Mouse (Mus musculus) CH12.LX (cell line): Measurements from ENCODE around the gene Ap3d1. TPM values are rescaled to one million over a fixed set of nuclear protein-coding genes. Genes with fewer than 3 reads are reported as not detected.

Experiments used
- DNase-seq: peaks from one replicate; pipeline ENCODE4 v3.0.0-alpha.2; 2013; ENCODE audit errors: extremely low read depth
- H3K27ac ChIP-seq: 2 replicates; pipeline ENCODE4 v1.5.1; 2012; ENCODE audit warnings: low read depth, mild to moderate bottlenecking, control low read depth, moderate library complexity; ENCODE audit not compliant: insufficient read depth
- H3K27me3 ChIP-seq: replicated peaks from 2 replicates; pipeline ENCODE3; 2012; ENCODE audit warnings: inconsistent platforms
- H3K36me3 ChIP-seq, 2 experiments: replicated peaks in 1 of 2; 2 replicates each; pipeline versions ENCODE3 to v1.6.1; 2012; ENCODE audit warnings: inconsistent platforms in 1 of 2, low read length in 1 of 2, mild to moderate bottlenecking in 1 of 2, mixed read lengths in 1 of 2, moderate library complexity in 1 of 2; ENCODE audit not compliant: control insufficient read depth in 1 of 2, insufficient read depth in 1 of 2
- H3K4me1 ChIP-seq, 2 experiments: 2 replicates each; pipeline ENCODE4 v1.6.1; 2012; ENCODE audit warnings: inconsistent platforms in 1 of 2, moderate library complexity in 1 of 2; ENCODE audit not compliant: insufficient read depth in 2 of 2, control insufficient read depth in 1 of 2
- H3K4me2 ChIP-seq: 2 replicates; pipeline ENCODE4 v1.6.1; 2012; ENCODE audit warnings: low read depth, mild to moderate bottlenecking, control low read depth; ENCODE audit not compliant: poor library complexity, insufficient read depth, severe bottlenecking
- H3K4me3 ChIP-seq, 3 experiments: fragments of 150-350 bp in 1 of 3; sonication (generic) in 1 of 3; replicated peaks in 1 of 3; 2 replicates each; pipeline versions ENCODE3 to v1.5.1; 2011 to 2012; ENCODE audit warnings: low read depth in 2 of 3, low read length in 2 of 3, mild to moderate bottlenecking in 2 of 3, moderate library complexity in 2 of 3, control low read depth in 1 of 3, improper control_type of control experiment in 1 of 3, inconsistent platforms in 1 of 3, mixed read lengths in 1 of 3; ENCODE audit not compliant: poor library complexity in 1 of 3
- H3K79me2 ChIP-seq: replicated peaks from 2 replicates; pipeline ENCODE4 v1.6.1; 2012; ENCODE audit warnings: mild to moderate bottlenecking, moderate library complexity; ENCODE audit not compliant: control insufficient read depth, poor library complexity, insufficient read depth, severe bottlenecking; ENCODE audit errors: extremely low read depth
- H3K9ac ChIP-seq: 2 replicates; pipeline ENCODE4 v1.6.1; 2012; ENCODE audit warnings: low read depth, mild to moderate bottlenecking, control low read depth, moderate library complexity; ENCODE audit not compliant: insufficient read depth
- H3K9me3 ChIP-seq: replicated peaks from 2 replicates; pipeline ENCODE3; 2012; ENCODE audit warnings: low read length, inconsistent platforms, mixed read lengths
- CHD1 ChIP-seq: IDR thresholded peaks from 2 replicates; pipeline ENCODE4 v1.6.1; 2012; ENCODE audit warnings: low read depth, low read length, improper control_type of control experiment, inconsistent platforms
- CTCF ChIP-seq, 2 experiments: IDR thresholded peaks in 1 of 2; conservative IDR thresholded peaks in 1 of 2; 2 replicates each; pipeline ENCODE4 v1.5.1; 2011 to 2012; ENCODE audit warnings: low read depth in 2 of 2, low read length in 2 of 2, improper control_type of control experiment in 1 of 2, inconsistent platforms in 1 of 2, mild to moderate bottlenecking in 1 of 2, moderate library complexity in 1 of 2
- E2F4 ChIP-seq: IDR thresholded peaks from 2 replicates; pipeline ENCODE4 v1.6.1; 2011; ENCODE audit warnings: low read depth, low read length, improper control_type of control experiment; ENCODE audit not compliant: insufficient replicate concordance
- EP300 ChIP-seq: IDR thresholded peaks from 2 replicates; pipeline ENCODE4 v1.6.1; 2011; ENCODE audit warnings: low read length, improper control_type of control experiment
- ETS1 ChIP-seq: conservative IDR thresholded peaks from 2 replicates; pipeline ENCODE4 v1.6.1; 2012; ENCODE audit warnings: low read depth, mild to moderate bottlenecking, inconsistent platforms, low read length, improper control_type of control experiment, moderate library complexity
- JUND ChIP-seq: conservative IDR thresholded peaks from 2 replicates; pipeline ENCODE4 v1.6.1; 2011; ENCODE audit warnings: low read depth, low read length, improper control_type of control experiment
- MAZ ChIP-seq: IDR thresholded peaks from 2 replicates; pipeline ENCODE4 v1.6.1; 2012; ENCODE audit warnings: low read depth, mild to moderate bottlenecking, inconsistent platforms, low read length, improper control_type of control experiment, moderate library complexity
- MEF2A ChIP-seq: IDR thresholded peaks from 2 replicates; pipeline ENCODE4 v1.6.1; 2014; ENCODE audit warnings: low read depth, mild to moderate bottlenecking, inconsistent platforms, low read length, improper control_type of control experiment, borderline replicate concordance
- MXI1 ChIP-seq: IDR thresholded peaks from 2 replicates; pipeline ENCODE4 v1.6.1; 2011; ENCODE audit warnings: mild to moderate bottlenecking, low read depth, low read length, improper control_type of control experiment
- NELFE ChIP-seq: IDR thresholded peaks from 2 replicates; pipeline ENCODE4 v1.6.1; 2011; ENCODE audit warnings: low read depth, low read length, improper control_type of control experiment
- PAX5 ChIP-seq: IDR thresholded peaks from 2 replicates; pipeline ENCODE4 v1.6.1; 2012; ENCODE audit warnings: low read length, inconsistent platforms, mixed read lengths
- POLR2AphosphoS2 ChIP-seq: IDR thresholded peaks from 2 replicates; pipeline ENCODE4 v1.6.1; 2011; ENCODE audit warnings: low read depth, low read length, improper control_type of control experiment
- UBTF ChIP-seq: IDR thresholded peaks from 2 replicates; pipeline ENCODE4 v1.6.1; 2012; ENCODE audit warnings: low read depth, mild to moderate bottlenecking, inconsistent platforms, low read length, improper control_type of control experiment, moderate library complexity
- ZMIZ1 ChIP-seq: IDR thresholded peaks from 2 replicates; pipeline ENCODE4 v1.6.1; 2012; ENCODE audit warnings: low read depth, mild to moderate bottlenecking, inconsistent platforms, low read length, improper control_type of control experiment
- ZNF384 ChIP-seq: IDR thresholded peaks from 2 replicates; pipeline ENCODE4 v1.6.1; 2012; ENCODE audit warnings: low read depth, low read length, improper control_type of control experiment, inconsistent platforms
- dilution Hi-C: fragments of 300-500 bp; cut with MboI; formaldehyde crosslinking; loops from 2 replicates; pipeline ENCODE4 v1.14.3; 2020; ENCODE audit warnings: low sequenced_read_pairs; ENCODE audit not compliant: extremely low pct_unique_long_range_greater_than_20kb, extremely low pct_ligation_motif_present
- in situ Hi-C: fragments of 300-500 bp; cut with MboI; formaldehyde crosslinking; loops from 3 replicates; pipeline ENCODE4 v1.14.3; 2019; ENCODE audit warnings: low sequenced_read_pairs, low pct_ligation_motif_present, low pct_unique_long_range_greater_than_20kb, mixed read lengths
- polyA plus RNA-seq: library from polyadenylated mRNA; unstranded; fragments of >175 nt; gene quantifications from 2 replicates; pipeline ENCODE4 v1.2.1, GENCODE M21; 2012; ENCODE audit warnings: low read depth; ENCODE audit not compliant: insufficient read length
- total RNA-seq, 2 experiments: library from RNA; depleted of rRNA; stranded (reverse); fragments of 300-350 nt in 1 of 2; fragments of >200 nt in 1 of 2; gene quantifications; 2 replicates each; pipeline ENCODE4 v1.2.3; 2012 to 2014

The Ap3d1 gene
- total and polyA plus RNA-seq, 3 experiments, result 28.4 to 57.0 (median 49.4) TPM

DNA sequence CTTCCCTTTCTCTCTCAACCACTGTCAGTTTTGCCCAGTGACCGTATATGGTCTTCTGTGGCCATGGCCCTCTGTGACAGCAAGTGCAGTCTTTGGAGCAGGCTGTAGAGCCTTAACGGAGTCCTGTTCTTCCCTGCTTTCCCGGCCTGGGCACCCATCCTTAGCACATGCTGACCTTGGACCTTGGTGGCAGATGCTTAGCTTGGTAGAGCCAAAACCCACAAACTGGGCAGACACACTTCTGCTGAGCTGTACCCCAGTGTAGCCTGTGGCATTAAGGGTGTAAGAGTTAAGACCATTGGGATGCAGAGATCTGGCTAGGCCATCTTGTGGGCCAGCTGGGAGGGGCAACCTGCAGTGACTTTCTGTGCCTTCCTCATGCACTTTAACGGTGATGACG, 31.8 kb upstream of the Ap3d1 start:
- no peaks in the 10 kb centered on the region for H3K79me2 ChIP-seq
- H3K9me3 ChIP-seq, result no peaks in the 10 kb centered on the region
- H3K4me2 ChIP-seq, result no peak overlapping the region
- in situ Hi-C loops, result no loop called here
- dilution Hi-C loops, result no loop called here
- DNase-seq, result no peak
- H3K9ac ChIP-seq, result no peak overlapping the region
- H3K27me3 ChIP-seq, result no peaks in the 10 kb centered on the region
- no peak overlapping the region for H3K27ac ChIP-seq
- TF ChIP-seq ZNF384 (no peak), CTCF (conservative IDR thresholded peaks at IDR 0.05 in 1 of 2, IDR thresholded peaks at IDR 0.05 in 1 of 2; ENCODE audit: low read depth in 2 of 2, low read length in 2 of 2) (no peak)
- H3K4me1 ChIP-seq, result peaks cover 4 to 10% of the 10 kb centered on the region in 2 experiments; a peak in 2 of 4 replicates
- no peak overlapping the region for H3K4me3 ChIP-seq
- peaks cover 94 to 98% of the 10 kb centered on the region in 2 experiments for H3K36me3 ChIP-seq

DNA sequence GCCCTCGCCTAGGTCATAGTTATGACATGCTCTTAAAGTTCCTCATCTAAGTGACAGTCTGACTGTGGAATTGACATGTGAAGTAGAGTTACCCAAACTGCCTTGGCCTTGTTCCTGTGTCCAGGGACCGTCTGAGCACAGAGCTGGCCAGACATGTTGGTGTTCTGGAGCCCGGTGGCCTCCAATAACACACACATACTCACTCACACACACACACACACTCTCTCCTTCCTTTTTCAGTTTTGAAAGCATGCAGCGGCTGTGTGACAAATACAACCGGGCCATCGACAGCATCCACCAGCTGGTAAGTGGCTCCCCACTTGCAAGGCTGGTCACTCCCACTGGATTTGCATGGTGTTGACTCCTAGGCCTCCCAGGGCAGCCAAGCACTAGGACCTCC, 26.3 kb upstream of the Ap3d1 start:
- Histone ChIP-seq H3K27ac (no peak overlapping the region), H3K4me1 (peaks cover 0 to 2% of the 10 kb centered on the region in 2 experiments; a peak in 1 of 4 replicates), H3K4me3 (no peak overlapping the region), H3K9ac (no peak overlapping the region), H3K36me3 (peaks cover 82 to 94% of the 10 kb centered on the region in 2 experiments), H3K9me3 (no peaks in the 10 kb centered on the region), H3K79me2 (peaks cover 14% of the 10 kb centered on the region), H3K4me2 (no peak overlapping the region)
- dilution Hi-C loops, result no loop called here
- no peak for DNase-seq
- TF ChIP-seq ZMIZ1 (no peak), MAZ (no peak), ZNF384 (no peak), UBTF (no peak), MEF2A (no peak), ETS1 (no peak), POLR2AphosphoS2 (no peak), E2F4 (no peak), EP300 (no peak), CTCF (conservative IDR thresholded peaks at IDR 0.05 in 1 of 2, IDR thresholded peaks at IDR 0.05 in 1 of 2; ENCODE audit: low read depth in 2 of 2, low read length in 2 of 2) (no peak), PAX5 (no peak), MXI1 (no peak), NELFE (no peak), JUND (no peak), CHD1 (no peak)
- TF ChIP-seq, all 38 proteins: peak for 0
- in situ Hi-C loops, result no loop called here
- H3K27me3 ChIP-seq, result no peaks in the 10 kb centered on the region
